Mouse (Mus musculus) lung, adult 2 months (tissue): ENCODE data around the gene Aldh1b1.

Experiments
- CTCF ChIP-seq: fragments of 200-500 bp; IDR thresholded peaks from 2 replicates; pipeline ENCODE4 v1.5.1; 2011; ENCODE audit warnings: mild to moderate bottlenecking, low read length, control low read depth; ENCODE audit not compliant: insufficient read depth
- POLR2A ChIP-seq: fragments of 200-500 bp; IDR thresholded peaks from 2 replicates; pipeline ENCODE4 v1.6.1; 2011; ENCODE audit warnings: low read depth, mild to moderate bottlenecking, control low read depth, low read length, borderline replicate concordance; ENCODE audit errors: extremely low read depth

- TF ChIP-seq POLR2A (no peak), CTCF (no peak)
Observed at GRCm38 (mm10) chr4:45796760-45797159, 2.1 kb upstream of the Aldh1b1 start.
